Mouse (Mus musculus) bone marrow, adult 2 months (tissue): Measurements from ENCODE around the gene Alkbh5.

Experiments used
- CTCF ChIP-seq: fragments of 200-500 bp; IDR thresholded peaks from 2 replicates; pipeline ENCODE4 v1.5.1; 2011; ENCODE audit warnings: low read length, control low read depth; ENCODE audit not compliant: control insufficient read depth, insufficient read depth
- POLR2A ChIP-seq: fragments of 200-500 bp; IDR thresholded peaks from 2 replicates; pipeline ENCODE4 v1.6.1; 2011; ENCODE audit warnings: low read depth, mild to moderate bottlenecking, control low read depth, low read length, borderline replicate concordance; ENCODE audit not compliant: control insufficient read depth

DNA sequence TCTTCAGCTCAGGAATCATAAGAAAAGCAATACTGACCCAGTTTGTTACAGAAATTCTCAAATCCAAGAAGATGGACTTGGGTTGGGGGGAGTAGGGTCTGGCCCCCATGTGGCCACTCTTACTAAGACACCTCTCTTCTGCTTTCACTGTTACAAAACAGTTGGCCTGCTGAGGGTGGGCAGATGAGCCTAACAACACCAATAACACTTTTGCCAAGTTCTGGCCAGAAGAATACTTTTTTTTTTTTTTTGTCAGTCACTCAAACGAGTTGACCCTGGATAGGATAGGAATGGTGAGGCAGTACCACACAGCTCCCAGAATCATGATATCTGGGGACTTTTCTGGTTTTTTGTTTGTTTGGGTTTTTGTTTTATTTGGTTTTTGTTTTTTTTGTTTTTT lies 24.3 kb upstream of the Alkbh5 start:
- TF ChIP-seq POLR2A (no peak), CTCF (no peak)
